Mouse (Mus musculus) MEL (cell line): ENCODE measurements around the gene Tbcd. TPM values are rescaled to one million over a fixed set of nuclear protein-coding genes. Genes with fewer than 3 reads are reported as not detected.

Experiments used
- DNase-seq: peaks from one replicate; pipeline ENCODE4 v3.0.0; 2011; ENCODE audit warnings: low read depth, low spot score
- H3K27ac ChIP-seq: 2 replicates; pipeline ENCODE4 v1.5.1; 2012; ENCODE audit warnings: low read depth, mild to moderate bottlenecking, control low read depth, low read length, moderate library complexity; ENCODE audit not compliant: control insufficient read depth
- H3K27me3 ChIP-seq, 2 experiments: fragments of 150-350 bp in 1 of 2; sonication (generic) in 1 of 2; 2 replicates each; pipeline ENCODE4 v1.6.1; 2012; ENCODE audit warnings: low read length in 2 of 2, mild to moderate bottlenecking in 2 of 2, improper control_type of control experiment in 1 of 2, moderate library complexity in 1 of 2; ENCODE audit not compliant: insufficient read depth in 2 of 2, control insufficient read depth in 1 of 2
- H3K36me3 ChIP-seq, 2 experiments: 2 replicates each; pipeline ENCODE4 v1.6.1; 2012 to 2014; ENCODE audit warnings: low read length in 2 of 2, improper control_type of control experiment in 1 of 2, inconsistent platforms in 1 of 2, mild to moderate bottlenecking in 1 of 2; ENCODE audit not compliant: insufficient read depth in 2 of 2, control insufficient read depth in 1 of 2
- H3K4me1 ChIP-seq, 2 experiments: fragments of 150-350 bp in 1 of 2; sonication (generic) in 1 of 2; 2 replicates each; pipeline ENCODE4 v1.6.1; 2012; ENCODE audit warnings: low read length in 2 of 2, improper control_type of control experiment in 1 of 2, mild to moderate bottlenecking in 1 of 2; ENCODE audit not compliant: insufficient read depth in 2 of 2, control insufficient read depth in 1 of 2
- H3K4me3 ChIP-seq, 2 experiments: fragments of 150-350 bp in 1 of 2; sonication (generic) in 1 of 2; 2 replicates each; pipeline ENCODE4 v1.5.1; 2012; ENCODE audit warnings: low read depth in 2 of 2, low read length in 2 of 2, mild to moderate bottlenecking in 2 of 2, moderate library complexity in 2 of 2, control low read depth in 1 of 2, improper control_type of control experiment in 1 of 2; ENCODE audit not compliant: control insufficient read depth in 1 of 2, insufficient read depth in 1 of 2
- H3K79me2 ChIP-seq: 2 replicates; pipeline ENCODE4 v1.6.1; 2012; ENCODE audit warnings: mild to moderate bottlenecking, low read length, moderate library complexity; ENCODE audit not compliant: control insufficient read depth, poor library complexity, insufficient read depth
- H3K9ac ChIP-seq: 2 replicates; pipeline ENCODE4 v1.6.1; 2012; ENCODE audit warnings: low read depth, mild to moderate bottlenecking, control low read depth, low read length, moderate library complexity; ENCODE audit not compliant: control insufficient read depth, poor library complexity, severe bottlenecking
- H3K9me3 ChIP-seq: fragments of 150-350 bp; sonication (generic); replicated peaks from 2 replicates; pipeline ENCODE4 v1.6.1; 2012; ENCODE audit warnings: mild to moderate bottlenecking, low read length, improper control_type of control experiment, moderate library complexity; ENCODE audit not compliant: insufficient read depth
- CTCF ChIP-seq, 3 experiments: IDR thresholded peaks in 2 of 3; conservative IDR thresholded peaks in 1 of 3; 2 replicates each; pipeline ENCODE4 v1.5.1; 2011 to 2012; ENCODE audit warnings: low read length in 3 of 3, low read depth in 2 of 3, mild to moderate bottlenecking in 2 of 3, improper control_type of control experiment in 1 of 3, inconsistent platforms in 1 of 3, mixed read lengths in 1 of 3, moderate library complexity in 1 of 3; ENCODE audit not compliant: control insufficient read depth in 1 of 3, insufficient read depth in 1 of 3, poor library complexity in 1 of 3, severe bottlenecking in 1 of 3
- EP300 ChIP-seq, 2 experiments: IDR thresholded peaks; 2 replicates each; pipeline ENCODE4 v1.6.1; 2011; ENCODE audit warnings: improper control_type of control experiment in 2 of 2, low read length in 2 of 2, low read depth in 1 of 2, mild to moderate bottlenecking in 1 of 2
- GATA1 ChIP-seq: IDR thresholded peaks from 2 replicates; pipeline ENCODE4 v1.6.1; 2011; ENCODE audit warnings: low read depth, low read length, improper control_type of control experiment
- HCFC1 ChIP-seq: IDR thresholded peaks from 2 replicates; pipeline ENCODE4 v1.6.1; 2012; ENCODE audit warnings: low read depth, mild to moderate bottlenecking, inconsistent platforms, low read length, improper control_type of control experiment, moderate library complexity
- KAT2A ChIP-seq: conservative IDR thresholded peaks from 2 replicates; pipeline ENCODE4 v1.6.1; 2012; ENCODE audit warnings: low read depth, low read length, improper control_type of control experiment, inconsistent platforms
- MAX ChIP-seq: IDR thresholded peaks from 2 replicates; pipeline ENCODE4 v1.6.1; 2011; ENCODE audit warnings: low read length, improper control_type of control experiment
- MAZ ChIP-seq: IDR thresholded peaks from 2 replicates; pipeline ENCODE4 v1.6.1; 2012; ENCODE audit warnings: low read depth, mild to moderate bottlenecking, inconsistent platforms, low read length, improper control_type of control experiment
- MXI1 ChIP-seq: IDR thresholded peaks from 2 replicates; pipeline ENCODE4 v1.6.1; 2011; ENCODE audit warnings: mild to moderate bottlenecking, low read depth, low read length, improper control_type of control experiment
- POLR2AphosphoS2 ChIP-seq: IDR thresholded peaks from 2 replicates; pipeline ENCODE4 v1.6.1; 2011; ENCODE audit warnings: low read length, improper control_type of control experiment
- POLR2AphosphoS5 ChIP-seq: IDR thresholded peaks from 2 replicates; pipeline ENCODE4 v1.6.1; 2012; ENCODE audit warnings: low read depth, borderline replicate concordance, mild to moderate bottlenecking, inconsistent platforms, low read length, moderate library complexity, mixed read lengths
- TAL1 ChIP-seq: IDR thresholded peaks from 2 replicates; pipeline ENCODE4 v1.6.1; 2012; ENCODE audit warnings: mild to moderate bottlenecking, inconsistent platforms, low read length, moderate library complexity, mixed read lengths
- TCF12 ChIP-seq: IDR thresholded peaks from 2 replicates; pipeline ENCODE4 v1.6.1; 2014; ENCODE audit warnings: low read depth, mild to moderate bottlenecking, inconsistent platforms, low read length, improper control_type of control experiment, moderate library complexity
- UBTF ChIP-seq: IDR thresholded peaks from 2 replicates; pipeline ENCODE4 v1.6.1; 2012; ENCODE audit warnings: low read depth, mild to moderate bottlenecking, inconsistent platforms, low read length, improper control_type of control experiment, moderate library complexity, borderline replicate concordance; ENCODE audit not compliant: insufficient read depth
- ZC3H11A ChIP-seq: IDR thresholded peaks from 2 replicates; pipeline ENCODE4 v1.6.1; 2012; ENCODE audit warnings: low read depth, mild to moderate bottlenecking, inconsistent platforms, low read length, improper control_type of control experiment
- ZKSCAN1 ChIP-seq: IDR thresholded peaks from 2 replicates; pipeline ENCODE4 v1.6.1; 2012; ENCODE audit warnings: low read depth, mild to moderate bottlenecking, inconsistent platforms, low read length, improper control_type of control experiment, moderate library complexity
- polyA plus RNA-seq, 2 experiments: library from polyadenylated mRNA; stranded (reverse) in 1 of 2; unstranded in 1 of 2; fragments of >175 nt in 1 of 2; fragments of >200 nt in 1 of 2; gene quantifications; 2 replicates each; pipeline versions ENCODE4 v1.2.1 to v1.2.4; 2012; ENCODE audit warnings: low replicate concordance in 2 of 2, low read depth in 1 of 2; ENCODE audit not compliant: insufficient read length in 2 of 2, insufficient read depth in 1 of 2, missing spikeins in 1 of 2
- total RNA-seq: library from RNA; depleted of rRNA; stranded (reverse); fragments of 300-350 nt; gene quantifications from 2 replicates; pipeline ENCODE4 v1.2.3, GENCODE M21; 2012

Tbcd gene
- total and polyA plus RNA-seq, 3 experiments: 50.0 to 65.3 TPM; not detected in 1

DNA sequence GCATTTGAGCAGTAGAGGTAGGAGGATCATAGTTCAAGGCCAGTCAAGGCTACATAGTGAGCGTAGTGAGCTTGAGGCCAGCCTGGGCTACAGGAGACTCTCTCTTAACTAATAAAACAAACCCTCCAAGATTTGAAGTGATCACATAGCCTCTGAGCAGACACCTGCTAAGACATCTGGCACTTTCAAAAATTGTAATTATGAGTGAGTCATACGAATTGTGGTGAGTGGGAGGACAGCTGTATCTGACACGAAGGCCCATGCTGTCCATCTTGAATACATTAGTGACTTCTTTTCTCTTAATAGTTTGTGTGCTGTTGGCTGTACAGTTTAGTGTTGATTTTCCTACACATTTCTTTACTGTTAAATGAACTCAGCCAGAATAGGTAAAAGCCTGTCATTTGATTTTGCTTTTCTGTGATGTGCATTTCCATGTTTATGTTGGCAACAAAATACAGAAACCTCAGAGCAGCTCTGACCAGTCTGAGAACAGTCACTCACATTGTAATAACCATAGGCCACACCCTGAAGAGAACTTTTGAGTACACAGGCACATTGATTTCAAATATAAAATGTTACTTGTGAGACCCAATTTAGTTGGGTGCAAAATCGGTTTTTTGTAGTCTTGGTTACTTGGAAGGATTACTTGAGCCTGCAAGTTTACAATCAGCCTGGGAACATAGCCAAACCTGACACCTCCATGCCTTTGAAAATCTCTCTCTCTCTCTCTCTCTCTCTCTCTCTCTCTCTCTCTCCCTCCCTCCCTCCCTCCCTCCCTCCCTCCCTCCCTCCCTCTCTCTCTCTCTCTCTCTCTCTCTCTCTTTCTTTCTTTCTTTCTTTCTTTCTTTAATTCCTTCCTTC lies 50.5 kb downstream of the Tbcd start:
- DNase-seq: no peak
- Histone ChIP-seq H3K36me3 (peaks cover 0 to 15% of the 10 kb centered on the region in 2 experiments; a peak in 2 of 4 replicates), H3K79me2 (no peaks in the 10 kb centered on the region), H3K4me1 (no peaks in the 10 kb centered on the region), H3K9ac (no peak overlapping the region), H3K27me3 (no peaks in the 10 kb centered on the region), H3K27ac (no peak overlapping the region), H3K9me3 (no peaks in the 10 kb centered on the region), H3K4me3 (no peak overlapping the region)
- TF ChIP-seq TCF12: no peak
- no peak for TF ChIP-seq KAT2A
- TF ChIP-seq CTCF (IDR thresholded peaks at IDR 0.05 in 2 of 3, conservative IDR thresholded peaks at IDR 0.05 in 1 of 3; ENCODE audit: control insufficient read depth in 1 of 3, insufficient read depth in 1 of 3, low read depth in 2 of 3, low read length in 3 of 3, poor library complexity in 1 of 3, severe bottlenecking in 1 of 3): no peak
- no peak for TF ChIP-seq MAX
- no peak for TF ChIP-seq UBTF
- no peak for TF ChIP-seq MAZ
- TF ChIP-seq POLR2AphosphoS5: no peak
- no peak for TF ChIP-seq HCFC1
- TF ChIP-seq ZC3H11A: no peak
- no peak for TF ChIP-seq MXI1
- TF ChIP-seq POLR2AphosphoS2: no peak

- H3K36me3 ChIP-seq: peaks cover 0 to 12% of the 10 kb centered on the region in 2 experiments; a peak in 2 of 4 replicates
- no peaks in the 10 kb centered on the region for H3K9me3 ChIP-seq
Observed at GRCm38 (mm10) chr11:121508478-121508877, 56.7 kb downstream of the Tbcd start.

More at GRCm38 (mm10) chr11:121508478-121508877, 56.7 kb downstream of the Tbcd start:
- Histone ChIP-seq H3K27ac (no peak overlapping the region), H3K4me3 (no peak overlapping the region), H3K79me2 (no peaks in the 10 kb centered on the region), H3K27me3 (no peaks in the 10 kb centered on the region), H3K4me1 (no peaks in the 10 kb centered on the region), H3K9ac (no peak overlapping the region)
- no peak for DNase-seq
- TF ChIP-seq UBTF (no peak), TAL1 (no peak), ZKSCAN1 (no peak), EP300 (IDR thresholded peaks at IDR 0.05; ENCODE audit: low read depth in 1 of 2, low read length in 2 of 2) (no peak), GATA1 (no peak)
